Mouse (Mus musculus) T-cell, adult 2 months (primary cell): ENCODE data around the gene Taar9.
A peak's percentile ranks its signal among the peaks of the same experiment; 100 is the strongest.
"Not testable (repeated sequence)": the region's sequence is repeated elsewhere in the genome, so short reads cannot be mapped to it uniquely, and the experiment has no call there.

ENCODE experiments used
- DNase-seq: peaks from one replicate; pipeline ENCODE4 v3.0.0; 2022; ENCODE audit warnings: low spot score

The Taar9 gene

GRCm38 (mm10) chr10:24109434-24109833, at the start of gene Taar9:
TSS of gene Taar9 (minus strand) at chr10:24109534.
- DNase-seq = not testable (repeated sequence)

- peak; percentile 9 for DNase-seq
Observed at GRCm38 (mm10) chr10:24158470-24159254, 49.3 kb upstream of the Taar9 start.

GRCm38 (mm10) chr10:24150086-24150485, 40.8 kb upstream of the Taar9 start:
- no peak for DNase-seq

- peak; percentile 86 for DNase-seq
Observed at GRCm38 (mm10) chr10:24149135-24149781, 39.9 kb upstream of the Taar9 start, which contains the start of gene Stx7. TSS of gene Stx7 (plus strand) at chr10:24149302.

GRCm38 (mm10) chr10:24142735-24143134, 33.4 kb upstream of the Taar9 start:
- DNase-seq = no peak

- DNase-seq = no peak
Observed at GRCm38 (mm10) chr10:24138623-24139261, 29.4 kb upstream of the Taar9 start.

GRCm38 (mm10) chr10:24134071-24134645, 24.8 kb upstream of the Taar9 start:
- DNase-seq = no peak

GRCm38 (mm10) chr10:24133132-24133531, 23.8 kb upstream of the Taar9 start:
- no peak for DNase-seq

GRCm38 (mm10) chr10:24132273-24132672, 22.9 kb upstream of the Taar9 start:
- DNase-seq = no peak

- peak; percentile 60 for DNase-seq
Observed at GRCm38 (mm10) chr10:24131451-24132262, 22.3 kb upstream of the Taar9 start.

GRCm38 (mm10) chr10:24111116-24111778, 1.9 kb upstream of the Taar9 start:
- peak; percentile 1 for DNase-seq

GRCm38 (mm10) chr10:24108236-24108635, 1.1 kb downstream of the Taar9 start:
- no peak for DNase-seq

- DNase-seq = no peak
Observed at GRCm38 (mm10) chr10:24107747-24108146, 1.6 kb downstream of the Taar9 start.

- not testable (repeated sequence) for DNase-seq
Observed at GRCm38 (mm10) chr10:24103299-24103698, 6.0 kb downstream of the Taar9 start.

GRCm38 (mm10) chr10:24101812-24102211, 7.5 kb downstream of the Taar9 start, which contains the start of gene Taar8c:
TSS of gene Taar8c (minus strand) at chr10:24101912.
- not testable (repeated sequence) for DNase-seq

- not testable (repeated sequence) for DNase-seq
Observed at GRCm38 (mm10) chr10:24097010-24097409, 12.3 kb downstream of the Taar9 start.

GRCm38 (mm10) chr10:24092194-24092593, 17.1 kb downstream of the Taar9 start, which contains the start of gene Taar8b:
TSS of gene Taar8b (minus strand) at chr10:24092294.
- no peak for DNase-seq

- DNase-seq = no peak
Observed at GRCm38 (mm10) chr10:24087168-24087567, 22.2 kb downstream of the Taar9 start.

GRCm38 (mm10) chr10:24086555-24086954, 22.8 kb downstream of the Taar9 start:
- DNase-seq = no peak

- no peak for DNase-seq
Observed at GRCm38 (mm10) chr10:24085936-24086335, 23.4 kb downstream of the Taar9 start.

GRCm38 (mm10) chr10:24080166-24080565, 29.2 kb downstream of the Taar9 start:
- no peak for DNase-seq
